Mouse (Mus musculus) kidney, adult 11 months (tissue): ENCODE measurements around the gene Snx29.

ENCODE experiments used
- DNase-seq: peaks from one replicate; pipeline ENCODE4 v3.0.0; 2022

Gene Snx29

DNA sequence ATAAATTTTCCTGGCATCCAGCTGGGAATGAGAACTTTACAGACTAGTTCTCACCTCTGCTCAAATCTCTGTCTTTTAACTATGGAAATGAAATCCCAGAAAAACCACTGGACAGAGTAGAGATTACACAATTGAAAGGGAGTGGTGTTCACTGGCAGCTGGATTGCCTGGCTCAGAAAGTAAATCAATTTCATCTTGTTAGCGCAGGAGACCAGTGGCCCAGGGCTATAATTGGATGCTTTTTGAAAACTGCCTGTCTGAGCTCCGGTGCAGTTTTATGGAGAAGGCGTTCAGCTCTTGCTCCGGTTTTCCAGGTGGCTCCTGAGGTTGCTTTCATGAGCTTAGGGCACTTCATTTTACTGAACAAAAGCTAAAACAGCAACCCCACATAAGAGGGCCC, 371.7 kb downstream of the Snx29 start:
- no peak for DNase-seq

DNA sequence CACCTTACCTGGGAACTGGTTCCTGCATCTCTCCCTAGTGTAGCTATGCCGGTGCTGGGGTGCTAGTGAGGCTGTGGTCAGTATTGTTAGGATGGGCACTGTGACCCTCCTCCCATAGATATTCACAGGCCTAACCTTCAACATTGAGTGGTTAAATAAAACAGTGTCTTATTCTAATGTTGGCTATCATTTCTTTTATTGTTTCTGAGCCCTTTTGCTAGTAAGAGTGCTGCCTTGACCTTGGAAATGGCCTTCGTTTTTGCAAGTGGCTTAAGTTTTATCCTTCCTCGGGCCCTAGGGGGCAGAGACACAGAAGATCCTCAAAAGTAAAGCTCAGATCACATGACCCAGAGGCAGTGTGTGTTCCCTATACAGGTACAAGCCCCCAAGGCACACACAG, 374.1 kb downstream of the Snx29 start:
- DNase-seq: no peak

GRCm38 (mm10) chr16:11697710-11698357, 375.1 kb downstream of the Snx29 start:
- no peak for DNase-seq

DNA sequence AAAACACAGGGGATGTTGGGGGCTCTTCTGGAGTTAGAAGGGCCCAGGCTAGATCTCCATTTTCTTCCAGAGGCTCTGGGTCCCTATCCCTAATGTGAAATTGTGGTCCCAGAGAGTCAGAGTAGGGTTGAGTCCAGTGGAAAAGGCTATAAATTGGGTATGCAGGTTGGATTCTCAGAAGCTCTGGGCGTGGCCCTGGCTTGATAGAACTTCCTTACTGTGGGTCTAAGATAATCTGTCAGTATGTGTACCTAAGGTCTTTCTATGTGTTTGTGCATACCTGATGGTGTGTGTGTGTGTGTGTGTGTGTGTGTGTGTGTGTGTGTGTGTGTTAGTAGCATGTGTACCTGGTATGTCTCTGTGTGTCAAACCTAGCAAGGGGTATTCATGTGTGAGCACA, 378.9 kb downstream of the Snx29 start:
- DNase-seq: no peak

DNA sequence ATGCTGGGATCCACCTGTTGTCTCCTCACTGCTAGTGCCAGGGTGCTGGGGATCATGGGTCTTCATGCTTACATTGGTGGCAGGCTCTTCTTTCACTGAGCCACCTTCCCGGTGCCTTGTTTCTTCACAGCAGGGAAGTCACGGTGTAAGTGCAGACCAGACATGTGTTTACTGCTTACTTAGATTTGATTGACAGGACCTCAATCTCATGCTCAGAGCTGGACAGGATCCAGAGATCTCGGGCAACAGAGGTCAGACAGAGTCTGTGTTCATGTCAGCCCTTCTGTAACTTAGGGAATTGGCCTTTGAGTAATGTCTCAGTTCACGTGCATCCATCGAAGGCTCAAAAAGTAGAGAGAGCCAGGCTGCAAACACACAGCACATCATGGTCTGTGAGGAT, 381.4 kb downstream of the Snx29 start:
- no peak for DNase-seq

DNA sequence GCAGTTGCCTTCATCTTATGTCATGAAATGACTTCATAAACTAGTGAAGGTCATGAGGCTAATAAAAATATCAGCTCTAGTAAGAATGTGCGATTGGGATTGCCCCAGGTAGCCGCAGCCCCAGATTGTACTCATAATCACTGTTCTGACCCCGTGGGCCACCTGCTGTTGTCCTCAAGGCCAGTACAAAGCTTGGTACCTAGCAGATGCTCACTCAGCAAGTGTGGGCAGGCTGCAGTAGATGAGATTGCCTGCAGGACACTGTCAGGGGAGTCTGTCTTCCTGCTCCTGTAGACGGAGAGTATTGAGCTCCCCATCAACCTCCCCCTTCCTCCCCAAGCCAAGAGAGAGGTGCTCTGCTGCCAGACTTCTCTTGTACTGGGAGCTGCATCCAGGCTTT, 382.7 kb downstream of the Snx29 start:
- no peak for DNase-seq

GRCm38 (mm10) chr16:11708097-11708496, 385.4 kb downstream of the Snx29 start:
- no peak for DNase-seq

DNA sequence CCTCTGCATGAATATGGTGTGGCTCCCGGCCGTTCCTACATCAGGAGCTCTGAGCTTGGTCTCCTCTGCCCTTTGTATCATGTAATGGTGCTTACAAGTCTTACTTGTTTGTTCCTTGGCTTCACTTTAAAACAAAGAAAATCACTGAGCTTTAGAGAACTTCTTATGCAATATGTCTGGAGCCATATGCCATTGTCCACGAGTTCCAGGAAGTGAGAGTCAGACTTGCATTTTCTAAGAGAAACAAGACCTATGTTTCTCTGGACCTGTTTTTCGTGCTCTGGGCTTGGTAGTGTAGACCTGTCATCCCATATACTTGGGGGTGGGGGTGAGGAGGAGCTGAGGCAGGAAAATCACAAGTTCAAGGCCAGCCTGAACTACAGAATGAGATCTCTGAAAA, 386.7 kb downstream of the Snx29 start:
- no peak for DNase-seq

GRCm38 (mm10) chr16:11709999-11710667, 387.4 kb downstream of the Snx29 start:
- no peak for DNase-seq

- no peak for DNase-seq
Measured at GRCm38 (mm10) chr16:11713265-11713865, 390.7 kb downstream of the Snx29 start.

DNA sequence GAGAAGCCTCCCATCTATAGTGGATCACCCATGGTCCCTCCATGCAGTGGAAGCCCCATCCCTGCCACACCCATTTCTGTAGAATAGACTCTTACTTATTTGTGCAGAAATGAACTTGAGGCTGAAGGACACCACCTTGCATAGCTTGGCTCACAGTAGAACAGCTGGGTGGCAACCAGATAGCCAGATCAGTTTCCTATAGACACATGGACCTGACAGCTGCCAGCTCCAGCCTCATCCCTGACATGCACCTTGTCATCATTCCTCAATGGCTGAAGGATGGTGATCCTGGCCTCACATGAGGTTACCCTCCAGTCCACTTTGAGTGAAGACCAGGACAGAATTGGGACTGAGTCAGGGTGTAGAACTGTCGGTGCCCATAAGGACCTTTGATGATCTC, 394.2 kb downstream of the Snx29 start:
- DNase-seq: no peak

GRCm38 (mm10) chr16:11725901-11726300, 403.2 kb downstream of the Snx29 start:
- DNase-seq: no peak

DNA sequence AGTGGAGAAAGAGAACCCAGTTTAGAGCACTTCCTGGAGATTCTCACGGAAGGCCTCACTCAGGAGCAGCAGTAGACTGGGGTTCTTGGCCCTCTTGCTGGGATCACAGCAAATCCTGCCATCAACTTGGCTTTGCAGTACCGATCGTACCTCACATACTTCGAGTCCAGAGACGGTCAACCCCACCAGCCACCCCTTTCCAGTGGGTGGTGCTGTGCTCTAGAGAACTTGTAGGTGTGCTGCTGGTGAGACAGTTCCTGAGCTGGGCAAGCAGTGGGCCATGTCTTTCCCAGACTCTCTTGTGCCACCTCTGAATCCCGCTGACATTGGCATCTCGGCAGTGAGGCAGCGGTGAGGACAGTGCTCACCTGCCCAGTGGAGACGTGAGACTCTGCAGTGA, 404.6 kb downstream of the Snx29 start:
- DNase-seq: no peak

- DNase-seq: no peak
Measured at GRCm38 (mm10) chr16:11728131-11728530, 405.4 kb downstream of the Snx29 start.

DNA sequence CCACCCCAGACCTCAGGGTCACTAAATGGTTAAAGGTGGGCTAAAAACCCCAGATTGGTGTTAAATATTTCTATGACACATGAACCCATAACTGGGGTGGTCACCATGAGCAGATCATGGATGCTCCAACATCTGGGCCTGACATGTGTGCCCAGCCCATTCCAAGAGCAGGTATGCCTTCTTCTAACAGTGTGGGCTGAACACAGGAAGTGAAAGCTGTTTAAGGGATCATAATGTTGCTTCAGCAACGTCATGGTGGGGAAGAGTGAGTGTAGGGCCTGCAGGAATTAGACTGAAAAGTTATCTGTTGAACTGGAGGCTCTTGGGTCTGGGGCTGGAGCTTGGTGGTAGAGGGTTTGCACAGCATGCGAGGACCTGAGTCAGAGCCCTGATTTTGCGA, 405.9 kb downstream of the Snx29 start:
- no peak for DNase-seq

DNA sequence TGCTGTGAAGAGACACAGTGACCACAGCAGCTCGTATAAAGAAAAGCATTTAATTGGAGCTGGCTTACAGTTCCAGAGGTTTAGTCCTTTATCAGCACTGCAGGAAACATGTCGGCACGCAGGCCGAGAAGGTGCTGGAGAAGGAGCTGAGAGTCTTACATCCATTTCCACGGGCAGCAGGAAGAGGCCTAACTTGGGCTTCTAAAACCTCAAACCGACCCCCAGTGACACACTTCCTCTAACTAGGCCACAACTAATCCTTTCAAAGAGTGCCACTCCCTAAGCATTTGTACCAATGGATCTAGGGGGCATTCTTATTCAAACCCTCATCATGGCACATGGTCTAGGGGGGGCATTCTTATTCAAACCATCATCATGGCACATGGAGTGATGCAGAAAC, 406.4 kb downstream of the Snx29 start:
- no peak for DNase-seq

DNA sequence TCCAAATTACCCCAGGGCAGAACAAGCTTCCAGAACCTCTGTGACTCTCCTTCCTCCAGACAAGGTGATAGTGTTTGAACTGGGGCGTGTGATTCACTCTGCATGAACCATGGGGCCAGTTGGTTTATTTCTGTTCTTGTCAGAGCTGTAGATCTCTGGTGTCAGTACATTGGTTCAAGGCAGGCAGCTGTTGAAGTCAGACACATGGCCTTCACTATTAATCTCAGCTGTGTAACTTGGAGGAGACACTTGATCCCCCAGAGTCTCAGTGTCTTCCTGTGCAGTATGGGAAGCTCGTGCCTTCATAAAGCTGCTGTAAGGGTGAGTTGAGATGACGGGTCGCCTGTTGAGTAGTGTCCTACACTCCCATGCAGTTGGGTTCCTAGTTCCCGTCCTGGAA, 407.1 kb downstream of the Snx29 start:
- DNase-seq: no peak

DNA sequence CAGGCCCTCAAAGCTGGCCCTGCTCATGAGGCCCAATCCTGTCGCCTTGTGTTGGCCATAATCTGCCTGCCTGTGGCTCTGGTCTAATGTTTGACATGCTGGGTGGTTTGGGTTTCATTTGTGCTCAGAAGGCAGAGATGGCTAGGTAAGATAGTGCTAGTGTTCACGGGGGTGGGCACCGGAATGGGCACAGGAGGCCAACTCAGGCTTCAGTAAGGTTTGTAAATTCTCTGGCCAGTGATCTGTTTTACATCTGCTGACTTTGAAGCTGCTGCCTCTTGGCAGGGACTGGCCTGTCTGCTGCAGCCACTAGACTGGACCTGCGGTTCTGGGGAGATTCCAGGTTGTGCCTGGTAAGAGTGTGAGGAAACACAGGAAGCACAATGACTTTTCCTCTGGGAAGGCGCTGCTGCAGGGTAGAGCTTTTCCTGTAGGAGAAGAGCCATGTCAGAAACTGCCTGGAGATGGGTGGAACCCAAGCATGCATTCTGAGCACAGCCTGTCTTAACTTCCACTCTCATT, 408.4 kb downstream of the Snx29 start:
- DNase-seq: no peak

- no peak for DNase-seq
Measured at GRCm38 (mm10) chr16:11738341-11738740, 415.6 kb downstream of the Snx29 start.

- no peak for DNase-seq
Measured at GRCm38 (mm10) chr16:11741951-11742350, 419.2 kb downstream of the Snx29 start.

- DNase-seq: peak; percentile 16
Measured at GRCm38 (mm10) chr16:11742351-11742750, 419.6 kb downstream of the Snx29 start.

DNA sequence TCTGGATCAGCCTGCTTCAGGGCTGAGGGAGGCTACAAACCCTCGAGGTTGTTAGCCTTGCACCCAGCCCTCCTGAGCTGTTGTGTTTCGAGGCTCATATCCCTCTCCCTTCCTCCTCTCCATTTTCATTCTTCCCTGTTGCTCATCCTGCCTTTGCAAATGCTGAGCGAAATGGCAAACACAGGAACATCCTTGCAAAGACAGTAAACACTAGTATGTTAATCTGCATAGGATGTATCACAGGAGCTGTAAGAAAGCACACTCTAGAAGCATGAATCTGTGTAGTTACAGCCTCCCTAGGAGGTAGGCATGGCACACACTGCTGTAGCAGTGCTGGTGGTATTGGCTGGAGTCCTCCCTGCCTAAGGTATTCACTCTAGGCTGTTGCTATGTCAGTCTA, 420.3 kb downstream of the Snx29 start:
- DNase-seq: no peak

DNA sequence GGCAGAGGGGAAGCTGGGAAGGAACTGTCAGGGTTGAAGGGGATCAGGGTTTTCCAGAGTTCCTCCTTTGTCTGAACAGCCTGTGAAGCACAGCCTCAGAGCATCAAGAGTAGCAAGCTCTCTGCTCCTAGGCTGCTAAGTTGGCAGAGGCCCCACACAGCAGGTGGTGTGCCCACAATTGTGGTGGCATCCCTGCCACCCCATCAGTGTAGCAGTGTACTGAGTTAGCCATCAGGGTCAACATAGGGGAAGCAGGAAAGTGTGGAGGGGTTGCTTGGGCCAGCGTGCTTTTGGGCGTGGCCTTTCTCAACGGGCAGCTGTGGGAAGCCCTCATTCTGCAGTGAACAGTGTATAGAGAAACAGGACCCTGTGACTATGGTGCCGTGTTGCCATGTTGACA, 421.0 kb downstream of the Snx29 start:
- DNase-seq: no peak

GRCm38 (mm10) chr16:11746036-11746435, 423.3 kb downstream of the Snx29 start:
- DNase-seq: no peak
